Mouse (Mus musculus) CH12.LX (cell line): ENCODE data around the gene Ufsp1.

ENCODE experiments used
- CTCF ChIP-seq, 2 experiments: IDR thresholded peaks in 1 of 2; conservative IDR thresholded peaks in 1 of 2; 2 replicates each; pipeline ENCODE4 v1.5.1; 2011 to 2012; ENCODE audit warnings: low read depth in 2 of 2, low read length in 2 of 2, improper control_type of control experiment in 1 of 2, inconsistent platforms in 1 of 2, mild to moderate bottlenecking in 1 of 2, moderate library complexity in 1 of 2
- EP300 ChIP-seq: IDR thresholded peaks from 2 replicates; pipeline ENCODE4 v1.6.1; 2011; ENCODE audit warnings: low read length, improper control_type of control experiment
- JUND ChIP-seq: conservative IDR thresholded peaks from 2 replicates; pipeline ENCODE4 v1.6.1; 2011; ENCODE audit warnings: low read depth, low read length, improper control_type of control experiment
- POLR2A ChIP-seq: IDR thresholded peaks from 2 replicates; pipeline ENCODE4 v1.6.1; 2011; ENCODE audit warnings: low read depth, mild to moderate bottlenecking, improper control_type of control experiment, low read length
- POLR2AphosphoS2 ChIP-seq: IDR thresholded peaks from 2 replicates; pipeline ENCODE4 v1.6.1; 2011; ENCODE audit warnings: low read depth, low read length, improper control_type of control experiment
- RAD21 ChIP-seq: IDR thresholded peaks from 2 replicates; pipeline ENCODE4 v1.6.1; 2011; ENCODE audit warnings: low read depth, mild to moderate bottlenecking, low read length, improper control_type of control experiment, moderate library complexity
- USF2 ChIP-seq: conservative IDR thresholded peaks from 2 replicates; pipeline ENCODE4 v1.6.1; 2011; ENCODE audit warnings: low read depth, low read length, improper control_type of control experiment

DNA sequence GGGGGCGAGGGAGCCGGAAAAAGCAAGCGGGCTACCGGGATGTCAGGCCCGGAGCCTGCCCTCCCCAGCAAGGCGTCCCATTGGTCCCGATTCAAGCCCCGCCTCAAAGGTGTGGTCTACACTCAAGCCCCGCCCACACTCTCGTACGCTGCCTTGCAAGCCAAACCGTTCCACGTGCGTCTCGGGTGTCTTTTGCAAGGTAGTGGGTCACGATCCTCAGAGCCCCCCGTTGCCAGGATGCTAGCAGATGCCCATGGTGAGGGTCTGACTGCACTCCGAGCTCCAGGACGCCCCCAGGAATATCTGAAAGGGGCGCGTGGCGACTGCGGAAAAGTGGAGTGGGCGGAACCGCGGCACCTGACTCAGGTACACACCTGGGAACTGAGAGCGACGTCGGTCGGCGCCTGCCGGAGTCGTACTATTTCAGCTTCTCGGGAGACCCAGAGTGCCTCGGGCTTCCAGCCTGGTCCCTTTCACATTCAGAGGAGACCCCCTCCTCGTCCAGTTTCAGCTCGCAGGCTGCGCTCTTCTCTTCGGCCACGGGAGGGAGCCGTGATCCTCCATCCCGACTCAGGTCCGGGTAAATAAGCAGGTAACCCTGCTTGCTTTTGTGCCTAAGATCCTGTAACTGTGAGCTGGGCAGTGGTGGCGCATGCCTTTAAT lies 39.2 kb downstream of the Ufsp1 start, which contains the start of gene Slc12a9:
- TF ChIP-seq EP300 (no peak), POLR2A (peak; percentile 65), CTCF (conservative IDR thresholded peaks at IDR 0.05 in 1 of 2, IDR thresholded peaks at IDR 0.05 in 1 of 2; ENCODE audit: low read depth in 2 of 2, low read length in 2 of 2) (peak; percentile 31 to 74; a peak in 2 of 4 replicates), USF2 (no peak), POLR2AphosphoS2 (no peak), JUND (no peak), RAD21 (peak; percentile 56)
